ENCODE assay signal across 21 mouse cellular contexts in the genomic region with DNA sequence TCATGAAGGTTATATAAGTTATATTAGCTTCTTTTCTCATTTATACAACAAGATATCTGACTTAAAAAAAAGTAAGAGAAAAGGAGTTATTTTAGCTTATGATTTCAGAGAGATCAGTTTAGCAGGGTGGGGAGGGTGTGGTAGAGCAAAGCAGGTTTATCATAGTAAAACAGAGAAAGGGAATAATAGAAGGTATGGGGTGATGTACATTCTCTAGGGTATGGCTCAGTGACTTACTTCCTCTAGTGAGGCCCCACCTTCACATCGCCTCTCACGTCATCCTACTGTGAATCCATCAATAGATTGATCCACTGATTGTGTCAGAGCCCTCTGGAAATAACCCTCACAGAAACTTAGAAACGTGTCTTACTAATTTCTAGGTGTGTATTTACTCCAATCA.
"Had no signal": no experiment of that assay in that cellular context is flagged by ENCODE, and none has a peak within 500 bp of the region (broad histone marks: within the 10 kb centered on the region; RNA-seq: fewer than 3 reads in every experiment).

No protein-coding gene starts in this region.

- ATAC-seq: intestine, embryonic 15.5 days; midbrain, embryonic 13.5 days; midbrain, embryonic 16.5 days had no signal

- H3K9me3 ChIP-seq: intestine, embryonic 15.5 days had no signal

- DNase-seq: kidney, adult 11 months; kidney, adult 8-10 months; kidney, postnatal 10 days; kidney, postnatal 36 days; layer of hippocampus, postnatal 36 days; lung, postnatal 10 days; lung, postnatal 36 days; retina, postnatal 1 day; right cerebral cortex, postnatal 25 days; spleen, adult 18-20 months; thymus, postnatal 36 days had no signal

- H3K4me3 ChIP-seq: intestine, embryonic 15.5 days; kidney, embryonic 15.5 days; left cerebral cortex, adult 2 months; liver, embryonic 15.5 days; lung, embryonic 15.5 days; midbrain, embryonic 13.5 days; myocyte; neural tube, embryonic 13.5 days; stomach, embryonic 15.5 days had no signal

- H3K27ac ChIP-seq: intestine, embryonic 15.5 days; kidney, embryonic 15.5 days; left cerebral cortex, adult 2 months; liver, embryonic 15.5 days; lung, embryonic 15.5 days; midbrain, embryonic 13.5 days; neural tube, embryonic 13.5 days; stomach, embryonic 15.5 days had no signal

- H3K27me3 ChIP-seq: intestine, embryonic 15.5 days; kidney, embryonic 15.5 days; liver, embryonic 15.5 days; lung, embryonic 15.5 days; midbrain, embryonic 13.5 days; neural tube, embryonic 13.5 days; stomach, embryonic 15.5 days had no signal

- H3K4me2 ChIP-seq: intestine, embryonic 15.5 days; kidney, embryonic 15.5 days; liver, embryonic 15.5 days; lung, embryonic 15.5 days; midbrain, embryonic 13.5 days; neural tube, embryonic 13.5 days; stomach, embryonic 15.5 days had no signal

- H3K4me1 ChIP-seq: intestine, embryonic 15.5 days; kidney, embryonic 15.5 days; lung, embryonic 15.5 days; midbrain, embryonic 13.5 days; neural tube, embryonic 13.5 days; stomach, embryonic 15.5 days had no signal

- H3K9ac ChIP-seq: intestine, embryonic 15.5 days; kidney, embryonic 15.5 days; liver, embryonic 15.5 days; lung, embryonic 15.5 days; midbrain, embryonic 13.5 days; neural tube, embryonic 13.5 days; stomach, embryonic 15.5 days had no signal

- H3K36me3 ChIP-seq: intestine, embryonic 15.5 days; kidney, embryonic 15.5 days; liver, embryonic 15.5 days; lung, embryonic 15.5 days; neural tube, embryonic 13.5 days; stomach, embryonic 15.5 days had no signal
